Mouse (Mus musculus): ENCODE results near the gene Grap.

- no peak for TF ChIP-seq CTCF (IDR thresholded peaks at IDR 0.05; ENCODE audit: low read depth, low read length)
- no peak for TF ChIP-seq TAL1 (conservative IDR thresholded peaks at IDR 0.05; ENCODE audit: low read depth, low read length)
- TF ChIP-seq GATA1 (IDR thresholded peaks at IDR 0.05; ENCODE audit: borderline replicate concordance, low read length): no peak
- TF ChIP-seq POLR2AphosphoS5 (IDR thresholded peaks at IDR 0.05; ENCODE audit: insufficient replicate concordance, low read depth, low read length): no peak
- TF ChIP-seq GATA2 (IDR thresholded peaks at IDR 0.05; ENCODE audit: borderline replicate concordance, low read depth, low read length): no peak
These were observed 21.7 kb downstream of the Grap start for GRCm38 (mm10) chr11:61674839-61675159.
